ENCODE assay signal across 28 mouse cellular contexts in genomic region chr5:53566485-53567083, GRCm38 (mm10).
DNase-seq lines count a peak whose midpoint lies in the region; ATAC-seq and TF ChIP-seq lines count a peak whose summit lies in the region.
"Had no signal": no experiment of that assay in that cellular context is flagged by ENCODE, and none has a peak within 500 bp of the region (broad histone marks: within the 10 kb centered on the region; RNA-seq: fewer than 3 reads in every experiment).

No protein-coding gene starts in this region.

- DNase-seq in CD4-positive, CD25-positive, alpha-beta regulatory T cell, adult 2 months (ENCODE audit: low read depth, low spot score): peak; percentile 73
- peak; percentile 22 for DNase-seq in splenic B cell, adult 2 months (ENCODE audit: low read depth, low spot score)
- no peak for DNase-seq in hindbrain, postnatal 0 days (ENCODE audit: low spot score)
- DNase-seq in left cerebral cortex, adult 18-20 months (ENCODE audit: low spot score in 2 of 2): no peak
- no peak for DNase-seq in frontal cortex, postnatal 36 days (ENCODE audit: low spot score in 2 of 2)
- DNase-seq: adrenal gland, postnatal 14 days; cerebellum, adult 11-12 months; cerebellum, adult 9-11 months; forebrain, postnatal 0 days; gastrocnemius, postnatal 10 days; heart, postnatal 14 days; kidney, adult 9 months; kidney, postnatal 10 days; layer of hippocampus, adult 9-11 months; lung, embryonic 14.5 days; lung, postnatal 14 days; midbrain, embryonic 14.5 days had no signal

- peaks cover 95% of the 10 kb centered on the region for H3K36me3 ChIP-seq in E14TG2a.4 (ENCODE audit: insufficient read depth, low read length)
- H3K36me3 ChIP-seq in splenic B cell, adult 2 months (ENCODE audit: control insufficient read depth, insufficient read depth, low read length, poor library complexity, severe bottlenecking): no peaks in the 10 kb centered on the region
- H3K36me3 ChIP-seq in hindbrain, postnatal 0 days (ENCODE audit: insufficient read depth, low read length): no peaks in the 10 kb centered on the region
- H3K36me3 ChIP-seq: embryonic facial prominence, embryonic 13.5 days; forebrain, embryonic 10.5 days; G1E; hindbrain, embryonic 10.5 days; limb, embryonic 12.5 days; liver, embryonic 15.5 days; stomach, embryonic 15.5 days had no signal

- H3K4me2 ChIP-seq in hindbrain, postnatal 0 days (ENCODE audit: low read depth, low read length): no peak overlapping the region
- H3K4me2 ChIP-seq: embryonic facial prominence, embryonic 13.5 days; limb, embryonic 12.5 days; liver, embryonic 15.5 days; lung, embryonic 14.5 days; stomach, embryonic 15.5 days had no signal

- no peak overlapping the region for H3K27ac ChIP-seq in hindbrain, postnatal 0 days
- H3K27ac ChIP-seq: forebrain, embryonic 10.5 days; hindbrain, embryonic 10.5 days; limb, embryonic 12.5 days; liver, embryonic 15.5 days had no signal

- H3K27me3 ChIP-seq in E14TG2a.4 (ENCODE audit: insufficient read depth, low read length): no peaks in the 10 kb centered on the region
- no peaks in the 10 kb centered on the region for H3K27me3 ChIP-seq in splenic B cell, adult 2 months (ENCODE audit: control insufficient read depth, insufficient read depth, low read length, poor library complexity, severe bottlenecking)
- no peaks in the 10 kb centered on the region for H3K27me3 ChIP-seq in hindbrain, postnatal 0 days (ENCODE audit: insufficient read depth, low read length)
- H3K27me3 ChIP-seq: embryonic facial prominence, embryonic 13.5 days; limb, embryonic 12.5 days; liver, embryonic 15.5 days; stomach, embryonic 15.5 days had no signal

- TF ChIP-seq CTCF in E14TG2a.4 (conservative IDR thresholded peaks at IDR 0.05; ENCODE audit: low read length): no peak
- TF ChIP-seq CTCF in hindbrain, postnatal 0 days (IDR thresholded peaks at IDR 0.05; ENCODE audit: low read depth): no peak

- peaks cover 97% of the 10 kb centered on the region for H3K4me1 ChIP-seq in E14TG2a.4 (replicated peaks; ENCODE audit: low read depth, low read length)
- no peaks in the 10 kb centered on the region for H3K4me1 ChIP-seq in hindbrain, postnatal 0 days (ENCODE audit: insufficient read depth, low read length)
- H3K4me1 ChIP-seq: forebrain, embryonic 10.5 days; hindbrain, embryonic 10.5 days; liver, embryonic 15.5 days; stomach, embryonic 15.5 days had no signal

- H3K9me3 ChIP-seq in E14TG2a.4 (ENCODE audit: low read length): no peaks in the 10 kb centered on the region
- H3K9me3 ChIP-seq in hindbrain, postnatal 0 days (ENCODE audit: low read length): no peaks in the 10 kb centered on the region
- H3K9me3 ChIP-seq: embryonic facial prominence, embryonic 13.5 days; forebrain, embryonic 10.5 days; G1E; hindbrain, embryonic 10.5 days; limb, embryonic 12.5 days; liver, embryonic 15.5 days; stomach, embryonic 15.5 days had no signal

- peak; percentile 97 for ATAC-seq in inflammation-experienced regulatory T-cells, adult 6 months
- no peak for ATAC-seq in hindbrain, postnatal 0 days
- ATAC-seq: forebrain, postnatal 0 days; hindbrain, embryonic 16.5 days; intestine, postnatal 0 days had no signal

- H3K9ac ChIP-seq in hindbrain, postnatal 0 days (replicated peaks; ENCODE audit: low read length): no peak overlapping the region
- H3K9ac ChIP-seq: embryonic facial prominence, embryonic 13.5 days; forebrain, postnatal 0 days; limb, embryonic 12.5 days; liver, embryonic 15.5 days; lung, embryonic 14.5 days; stomach, embryonic 15.5 days had no signal

- peak overlapping the region; percentile 14; the same call in 1 of the 2 replicates for H3K4me3 ChIP-seq in E14TG2a.4 (replicated peaks; ENCODE audit: low read length)
- no peak overlapping the region for H3K4me3 ChIP-seq in hindbrain, postnatal 0 days (ENCODE audit: low read length)
- H3K4me3 ChIP-seq: embryonic facial prominence, embryonic 13.5 days; forebrain, embryonic 10.5 days; hindbrain, embryonic 10.5 days; limb, embryonic 12.5 days; liver, embryonic 15.5 days; stomach, embryonic 15.5 days had no signal

- WGBS in hindbrain, postnatal 0 days: 91% methylated on average over 15 of the region's 15 CpGs

Comparison
In these comparisons a context has a peak if more than half of its experiments do, and no peak if none do; other contexts are left out.
1. DNase-seq: peak in CD4-positive, CD25-positive, alpha-beta regulatory T cell, adult 2 months (single experiment) and splenic B cell, adult 2 months (single experiment); none in hindbrain, postnatal 0 days (single experiment), left cerebral cortex, adult 18-20 months (0 of 2) and frontal cortex, postnatal 36 days (0 of 2).